Mouse (Mus musculus): ENCODE results near the gene Gabre. TPM values are rescaled to one million over a fixed set of nuclear protein-coding genes. Genes with fewer than 3 reads are reported as not detected.

Gabre gene
- polyA plus RNA-seq (2012; ENCODE audit: insufficient read depth, insufficient read length, missing spikeins): 0.25 TPM in 1 of 2 replicates, not detected in the other

- peak within 1 kb of the TSS; percentile 64 for H3K4me3 ChIP-seq (ENCODE audit: insufficient read depth, low read depth, low read length)
- H3K4me1 ChIP-seq (ENCODE audit: control insufficient read depth, insufficient read depth, insufficient read length, low read length): no peaks in the 10 kb centered on the region
- no peak within 1 kb of the TSS for H3K27ac ChIP-seq (replicated peaks; ENCODE audit: low read depth, low read length)
These were observed at the start of gene Gabre for GRCm38 (mm10) chrX:72274659-72275371. TSS of gene Gabre (minus strand) at chrX:72274803.

- no peak overlapping the region for H3K27ac ChIP-seq (replicated peaks; ENCODE audit: low read depth, low read length)
- no peaks in the 10 kb centered on the region for H3K4me1 ChIP-seq (ENCODE audit: control insufficient read depth, insufficient read depth, insufficient read length, low read length)
- H3K4me3 ChIP-seq (ENCODE audit: insufficient read depth, low read depth, low read length): no peak overlapping the region
These were observed 23.2 kb upstream of the Gabre start for GRCm38 (mm10) chrX:72297812-72298211.

GRCm38 (mm10) chrX:72275372-72275663 lies 715 bp upstream of the Gabre start:
- Histone ChIP-seq H3K4me3 (ENCODE audit: insufficient read depth, low read depth, low read length) (no peak overlapping the region), H3K4me1 (ENCODE audit: control insufficient read depth, insufficient read depth, insufficient read length, low read length) (no peaks in the 10 kb centered on the region), H3K27ac (replicated peaks; ENCODE audit: low read depth, low read length) (no peak overlapping the region)

GRCm38 (mm10) chrX:72273966-72274658 lies 491 bp downstream of the Gabre start:
- no peaks in the 10 kb centered on the region for H3K4me1 ChIP-seq (ENCODE audit: control insufficient read depth, insufficient read depth, insufficient read length, low read length)
- H3K4me3 ChIP-seq (ENCODE audit: insufficient read depth, low read depth, low read length): peak overlapping the region; percentile 64
- H3K27ac ChIP-seq (replicated peaks; ENCODE audit: low read depth, low read length): no peak overlapping the region

- no peak overlapping the region for H3K4me3 ChIP-seq (ENCODE audit: insufficient read depth, low read depth, low read length)
- no peak overlapping the region for H3K27ac ChIP-seq (replicated peaks; ENCODE audit: low read depth, low read length)
- H3K4me1 ChIP-seq (ENCODE audit: control insufficient read depth, insufficient read depth, insufficient read length, low read length): no peaks in the 10 kb centered on the region
These were observed 4.0 kb downstream of the Gabre start for GRCm38 (mm10) chrX:72270637-72271036.

- Histone ChIP-seq H3K27ac (replicated peaks; ENCODE audit: low read depth, low read length) (no peak within 1 kb of the TSS), H3K4me1 (ENCODE audit: control insufficient read depth, insufficient read depth, insufficient read length, low read length) (no peaks in the 10 kb centered on the region)
These were observed 52.9 kb downstream of the Gabre start, which contains the start of gene Magea4 for GRCm38 (mm10) chrX:72221717-72222116. TSS of gene Magea4 (plus strand) at chrX:72222017.

More at GRCm38 (mm10) chrX:72221717-72222116, 52.9 kb downstream of the Gabre start, which contains the start of gene Magea4:
- H3K4me3 ChIP-seq (ENCODE audit: insufficient read depth, low read depth, low read length): no peak within 1 kb of the TSS

Other genes with a start within 250 kb of the Gabre start
- not detected in 2 replicates for gene Magea4, start 52.8 kb downstream of the Gabre start, polyA plus RNA-seq (2012; ENCODE audit: insufficient read depth, insufficient read length, missing spikeins)
- not detected in 2 replicates for gene Magea10, start 112.1 kb upstream of the Gabre start, polyA plus RNA-seq (2012; ENCODE audit: insufficient read depth, insufficient read length, missing spikeins)

Measured in brown adipose tissue, adult 24 weeks (tissue).